11 mouse cellular contexts compared by ENCODE assay signal in genomic region chr6:36844258-36844657, GRCm38 (mm10). TPM values are rescaled to one million over a fixed set of nuclear protein-coding genes. Genes with fewer than 3 reads are reported as not detected.
DNase-seq lines count a peak whose midpoint lies in the region.
"Had no signal": no experiment of that assay in that cellular context is flagged by ENCODE, and none has a peak within 500 bp of the region (broad histone marks: within the 10 kb centered on the region; RNA-seq: fewer than 3 reads in every experiment).

No protein-coding gene starts in this region.

- DNase-seq in gastrocnemius, postnatal 14 days, result peak; percentile 5
- no peak for DNase-seq in gastrocnemius, adult 8-10 months (ENCODE audit: low spot score in 2 of 2)
- peak; percentile 59 for DNase-seq in left cerebral cortex, postnatal 4 days
- DNase-seq in left cerebral cortex, postnatal 10 days (ENCODE audit: extremely low spot score in 1 of 2, low spot score in 2 of 2), result no peak
- DNase-seq in cerebellum, adult 9-11 months, result peak; percentile 83
- DNase-seq in mesoderm, embryonic 11.5 days (ENCODE audit: low read depth, low spot score), result peak; percentile 20
- DNase-seq in urinary bladder, postnatal 14 days (ENCODE audit: low spot score), result no peak
- DNase-seq in thymus, postnatal 0 days (ENCODE audit: low spot score), result no peak
- DNase-seq: adrenal gland, postnatal 36 days; kidney, adult 9 months had no signal

- intact Hi-C loops in gastrocnemius, postnatal 14 days (cut with DNase I; ENCODE audit: low total_unique reads), result no loop called here
- intact Hi-C loops in left cerebral cortex, postnatal 4 days (cut with DNase I), result no loop called here
- intact Hi-C loops in left cerebral cortex, postnatal 10 days (cut with DNase I), result no loop called here

RNA-seq across cellular contexts. Expression of gene Ptn, which starts 34.2 kb away (rescaled TPM):
- 10 to 100 TPM; 14.4 to 22.2 TPM for total RNA-seq in gastrocnemius, postnatal 14 days (2021)
- 1 to 10 TPM in 2 of 4 experiments, under 1 TPM in 2; 0.51 to 1.3 (median 0.92) TPM for total RNA-seq in gastrocnemius, adult 8-10 months (2022)
- total RNA-seq in left cerebral cortex, postnatal 4 days (2021), result 100 to 1,000 TPM; 614 to 699 TPM
- total RNA-seq in left cerebral cortex, postnatal 10 days (2021), result 100 to 1,000 TPM; 701 to 733 TPM
- polyA plus RNA-seq in thymus, postnatal 0 days (2015; fragmentation: Nextera tagmentation; extraction: Ambion mirVana), result 69.8 and 79.9 TPM in 2 replicates
- polyA plus RNA-seq: Patski had no signal

Comparison
In these comparisons a context has a peak if more than half of its experiments do, and no peak if none do; other contexts are left out.
1. DNase-seq: peak in gastrocnemius, postnatal 14 days (single experiment), left cerebral cortex, postnatal 4 days (single experiment), cerebellum, adult 9-11 months (single experiment) and mesoderm, embryonic 11.5 days (single experiment); none in gastrocnemius, adult 8-10 months (0 of 2), left cerebral cortex, postnatal 10 days (0 of 2), urinary bladder, postnatal 14 days (single experiment) and thymus, postnatal 0 days (single experiment).
2. RNA of gene Ptn, which starts 34.2 kb away (total RNA-seq): 701 to 733 TPM in left cerebral cortex, postnatal 10 days and 614 to 699 TPM in left cerebral cortex, postnatal 4 days; 14.4 to 22.2 TPM in gastrocnemius, postnatal 14 days and 0.51 to 1.3 TPM in gastrocnemius, adult 8-10 months; every median in the first group is over 10 times any median in the second.